Mouse (Mus musculus): ENCODE measurements at regions not wholly inside any gene's neighbourhood (a gene's known extent, or its start where the extent isn't known, plus 50 kb on each side); places are given as distances from the start of the nearest gene placed in this dataset.

GRCm38 (mm10) chr17:84031833-84032232 is 155.9 kb downstream of the Zfp36l2 start:
- in situ Hi-C loops (cut with MboI; ENCODE audit: low sequenced_read_pairs): loop anchor here (10.0 kb wide), 1 partner anchor 163 kb away; no protein-coding TSS in a partner anchor

- in situ Hi-C loops (cut with MboI; ENCODE audit: low sequenced_read_pairs): loop anchor here (10.0 kb wide), 1 partner anchor 163 kb away; no protein-coding TSS in a partner anchor
Observed at GRCm38 (mm10) chr17:84031381-84031780, 156.4 kb downstream of the Zfp36l2 start.

GRCm38 (mm10) chr17:84030699-84031098 is 157.0 kb downstream of the Zfp36l2 start:
- in situ Hi-C loops (cut with MboI; ENCODE audit: low sequenced_read_pairs): loop anchor here (10.0 kb wide), 1 partner anchor 164 kb away; no protein-coding TSS in a partner anchor

GRCm38 (mm10) chr17:84028157-84028970 is 159.4 kb downstream of the Zfp36l2 start:
- in situ Hi-C loops (cut with MboI; ENCODE audit: low sequenced_read_pairs): no loop called here

- in situ Hi-C loops (cut with MboI; ENCODE audit: low sequenced_read_pairs): no loop called here
Observed at GRCm38 (mm10) chr17:84027275-84027674, 160.5 kb downstream of the Zfp36l2 start.

- in situ Hi-C loops (cut with MboI; ENCODE audit: low sequenced_read_pairs): no loop called here
Observed at GRCm38 (mm10) chr17:84026110-84026509, 161.6 kb downstream of the Zfp36l2 start.

- in situ Hi-C loops (cut with MboI; ENCODE audit: low sequenced_read_pairs): no loop called here
Observed at GRCm38 (mm10) chr17:84022358-84022757, 165.4 kb downstream of the Zfp36l2 start.

GRCm38 (mm10) chr17:84018817-84019216 is 168.9 kb downstream of the Zfp36l2 start:
- in situ Hi-C loops (cut with MboI; ENCODE audit: low sequenced_read_pairs): no loop called here

- in situ Hi-C loops (cut with MboI; ENCODE audit: low sequenced_read_pairs): no loop called here
Observed at GRCm38 (mm10) chr17:84017891-84018290, 169.9 kb downstream of the Zfp36l2 start.

GRCm38 (mm10) chr17:84014287-84015039 is 166.7 kb upstream of the Haao start:
- in situ Hi-C loops (cut with MboI; ENCODE audit: low sequenced_read_pairs): no loop called here

- in situ Hi-C loops (cut with MboI; ENCODE audit: low sequenced_read_pairs): no loop called here
Observed at GRCm38 (mm10) chr17:84010492-84011060, 162.8 kb upstream of the Haao start.

GRCm38 (mm10) chr17:84009966-84010365 is 162.2 kb upstream of the Haao start:
- in situ Hi-C loops (cut with MboI; ENCODE audit: low sequenced_read_pairs): no loop called here

GRCm38 (mm10) chr17:84009194-84009593 is 161.4 kb upstream of the Haao start:
- in situ Hi-C loops (cut with MboI; ENCODE audit: low sequenced_read_pairs): no loop called here

GRCm38 (mm10) chr17:84008682-84009052 is 160.9 kb upstream of the Haao start:
- in situ Hi-C loops (cut with MboI; ENCODE audit: low sequenced_read_pairs): no loop called here

- in situ Hi-C loops (cut with MboI; ENCODE audit: low sequenced_read_pairs): no loop called here
Observed at GRCm38 (mm10) chr17:84008035-84008681, 160.4 kb upstream of the Haao start.

GRCm38 (mm10) chr17:84006748-84007147 is 159.0 kb upstream of the Haao start:
- in situ Hi-C loops (cut with MboI; ENCODE audit: low sequenced_read_pairs): no loop called here

- in situ Hi-C loops (cut with MboI; ENCODE audit: low sequenced_read_pairs): no loop called here
Observed at GRCm38 (mm10) chr17:84004237-84004636, 156.5 kb upstream of the Haao start.

GRCm38 (mm10) chr17:84003489-84004234 is 155.9 kb upstream of the Haao start:
- in situ Hi-C loops (cut with MboI; ENCODE audit: low sequenced_read_pairs): no loop called here

- in situ Hi-C loops (cut with MboI; ENCODE audit: low sequenced_read_pairs): no loop called here
Observed at GRCm38 (mm10) chr17:84002939-84003338, 155.2 kb upstream of the Haao start.

- in situ Hi-C loops (cut with MboI; ENCODE audit: low sequenced_read_pairs): no loop called here
Observed at GRCm38 (mm10) chr17:84002327-84002726, 154.6 kb upstream of the Haao start.

Data from CH12F3 (cell line).